Mouse (Mus musculus) midbrain, embryonic 14.5 days (tissue): ENCODE measurements at regions not wholly inside any gene's neighbourhood (a gene's known extent, or its start where the extent isn't known, plus 50 kb on each side); places are given as distances from the start of the nearest gene placed in this dataset.
A peak's percentile ranks its signal among the peaks of the same experiment; 100 is the strongest.

Experiments
- ATAC-seq: fragments of 200-750 bp; cut with Nextera tagmentation; 2 replicates; pipeline ENCODE4 v1.8.0; 2017; ENCODE audit warnings: moderate number of reproducible peaks, moderate library complexity; ENCODE audit not compliant: low FRiP score, low TSS enrichment
- DNase-seq: peaks from one replicate; pipeline ENCODE4 v3.0.0-alpha.2; 2015
- H3K27ac ChIP-seq: fragments of 300-500 bp; sonication (generic); replicated peaks from 2 replicates; pipeline ENCODE4 v1.5.1; 2014; ENCODE audit warnings: mild to moderate bottlenecking, low read depth, low read length, moderate library complexity
- H3K27me3 ChIP-seq: fragments of 300-500 bp; sonication (generic); 2 replicates; pipeline ENCODE4 v1.6.1; 2014; ENCODE audit warnings: low read length, control low read depth, mixed read lengths; ENCODE audit not compliant: control insufficient read depth, insufficient read depth
- H3K36me3 ChIP-seq: fragments of 300-500 bp; sonication (generic); 2 replicates; pipeline ENCODE4 v1.6.1; 2014; ENCODE audit warnings: low read length, control low read depth; ENCODE audit not compliant: control insufficient read depth, insufficient read depth
- H3K4me1 ChIP-seq: fragments of 300-500 bp; sonication (generic); 2 replicates; pipeline ENCODE4 v1.6.1; 2014; ENCODE audit warnings: mild to moderate bottlenecking, antibody characterized with exemption, low read length, control low read depth; ENCODE audit not compliant: control insufficient read depth, insufficient read depth
- H3K4me2 ChIP-seq: fragments of 300-500 bp; sonication (generic); 2 replicates; pipeline ENCODE4 v1.6.1; 2014; ENCODE audit warnings: mild to moderate bottlenecking, low read length, moderate library complexity
- H3K4me3 ChIP-seq: fragments of 300-500 bp; sonication (generic); replicated peaks from 2 replicates; pipeline ENCODE4 v1.5.1; 2014; ENCODE audit warnings: low read depth, low read length
- H3K9ac ChIP-seq: fragments of 300-500 bp; sonication (generic); replicated peaks from 2 replicates; pipeline ENCODE4 v1.6.1; 2014; ENCODE audit warnings: mild to moderate bottlenecking, low read length, moderate library complexity
- H3K9me3 ChIP-seq: fragments of 300-500 bp; sonication (generic); 2 replicates; pipeline ENCODE4 v1.6.1; 2016; ENCODE audit warnings: low read length, control low read depth, mixed read lengths; ENCODE audit not compliant: control insufficient read depth
- WGBS: fragments of 180-500 bp; shearing (Covaris S2); extraction: QIAGEN DNeasy Blood & Tissue Kit; methylation state at CpG from one replicate; pipeline ENCODE4 v1.1.7; 2014; 5-methylcytosine and 5-hydroxymethylcytosine counted together

GRCm38 (mm10) chr3:35178759-35179440 is 528.7 kb downstream of the Sox2 start:
- 83% methylated on average over 12 of the region's 12 CpGs for WGBS
- DNase-seq: no peak

GRCm38 (mm10) chr3:35208526-35208925 is 545.4 kb upstream of the Atp11b start:
- DNase-seq: no peak
- Histone ChIP-seq H3K36me3 (no peaks in the 10 kb centered on the region), H3K9me3 (no peaks in the 10 kb centered on the region), H3K27me3 (no peaks in the 10 kb centered on the region), H3K4me3 (no peak overlapping the region), H3K27ac (no peak overlapping the region), H3K4me1 (no peaks in the 10 kb centered on the region), H3K9ac (no peak overlapping the region), H3K4me2 (no peak overlapping the region)
- 92% methylated on average over 5 of the region's 5 CpGs for WGBS
- ATAC-seq: no peak

More at GRCm38 (mm10) chr3:35178759-35179440, 528.7 kb downstream of the Sox2 start:
- H3K27me3 ChIP-seq: no peaks in the 10 kb centered on the region
- no peak for ATAC-seq
- no peak overlapping the region for H3K4me2 ChIP-seq
- H3K4me3 ChIP-seq: no peak overlapping the region
- H3K36me3 ChIP-seq: no peaks in the 10 kb centered on the region
- no peaks in the 10 kb centered on the region for H3K9me3 ChIP-seq
- H3K9ac ChIP-seq: no peak overlapping the region
- H3K27ac ChIP-seq: no peak overlapping the region
- no peaks in the 10 kb centered on the region for H3K4me1 ChIP-seq

DNA sequence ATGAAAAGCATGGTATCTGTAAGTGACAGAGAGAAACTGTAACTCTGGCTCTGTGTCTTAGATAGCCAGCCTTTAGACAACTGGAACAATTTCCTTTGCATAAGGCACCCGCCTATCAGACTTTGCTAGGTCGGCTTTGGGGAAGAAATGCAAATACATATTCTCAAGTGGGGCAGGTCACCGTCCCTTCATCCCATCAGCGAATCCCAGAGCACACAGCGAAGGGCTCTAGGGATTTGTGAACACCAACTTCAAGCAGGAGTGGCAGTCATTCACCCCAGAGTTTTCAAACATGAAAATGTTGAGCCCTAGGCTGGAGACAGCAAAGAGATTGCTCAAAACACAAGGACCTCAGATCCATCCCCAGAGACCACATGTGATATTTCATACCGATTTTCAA is 534.5 kb upstream of the Atp11b start:
- no peak for ATAC-seq
- Histone ChIP-seq H3K27me3 (no peaks in the 10 kb centered on the region), H3K9ac (no peak overlapping the region), H3K9me3 (no peaks in the 10 kb centered on the region), H3K4me1 (peaks cover 7% of the 10 kb centered on the region; the same call in 1 of the 2 replicates), H3K4me2 (no peak overlapping the region), H3K27ac (no peak overlapping the region), H3K36me3 (no peaks in the 10 kb centered on the region), H3K4me3 (no peak overlapping the region)
- DNase-seq: no peak
- WGBS: 86% methylated on average over 6 of the region's 6 CpGs

DNA sequence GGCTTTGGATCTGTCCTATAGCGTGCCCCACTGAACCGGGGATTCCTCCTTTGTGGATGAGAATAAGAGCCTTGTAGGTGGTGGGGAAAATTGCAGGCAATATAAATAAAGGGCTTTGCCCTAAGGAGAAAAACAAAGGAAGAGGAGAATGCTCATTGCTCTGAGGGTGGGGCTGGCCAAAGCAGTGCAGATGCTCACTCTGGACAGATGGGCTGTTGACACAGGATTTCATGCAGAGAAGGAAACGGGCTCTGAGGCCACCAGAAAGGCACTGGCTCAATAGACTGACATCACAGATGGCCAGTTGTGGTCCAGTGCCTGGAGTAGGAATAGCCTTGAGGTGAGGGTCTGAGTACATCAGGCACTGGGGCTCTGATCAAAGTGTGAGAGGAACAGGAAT is 532.7 kb upstream of the Atp11b start:
- no peak for ATAC-seq
- Histone ChIP-seq H3K9ac (no peak overlapping the region), H3K4me3 (no peak overlapping the region), H3K27ac (no peak overlapping the region), H3K27me3 (no peaks in the 10 kb centered on the region), H3K4me2 (no peak overlapping the region), H3K36me3 (no peaks in the 10 kb centered on the region), H3K4me1 (peaks cover 7% of the 10 kb centered on the region; the same call in 1 of the 2 replicates), H3K9me3 (no peaks in the 10 kb centered on the region)
- 31% methylated on average over 3 of the region's 3 CpGs for WGBS
- no peak for DNase-seq

DNA sequence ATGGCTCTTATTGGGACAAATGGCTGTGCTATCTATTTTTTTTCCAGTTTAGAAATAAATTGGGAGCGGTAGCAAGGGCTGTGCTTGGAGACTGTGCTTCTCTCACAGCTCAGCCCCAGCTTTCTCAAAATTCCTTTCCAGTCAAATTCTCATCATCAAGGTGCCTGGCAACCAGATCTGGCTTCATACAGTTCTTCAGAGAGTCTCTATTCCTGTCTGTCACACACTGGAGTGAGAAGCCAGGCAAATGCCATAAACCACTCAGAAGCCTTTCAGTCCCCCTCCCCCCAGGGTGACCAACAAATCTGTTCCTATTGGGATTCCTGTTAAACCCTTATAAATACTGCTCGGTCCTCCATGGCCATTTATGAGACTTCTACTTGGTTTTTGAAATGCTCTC is 531.7 kb upstream of the Atp11b start:
- H3K9ac ChIP-seq: no peak overlapping the region
- H3K27me3 ChIP-seq: no peaks in the 10 kb centered on the region
- ATAC-seq (no peak), DNase-seq (peak; percentile 37)
- WGBS: 53% methylated on average over 2 of the region's 2 CpGs
- no peak overlapping the region for H3K4me3 ChIP-seq
- H3K4me1 ChIP-seq: peaks cover 7% of the 10 kb centered on the region; the same call in 1 of the 2 replicates
- no peaks in the 10 kb centered on the region for H3K9me3 ChIP-seq
- no peak overlapping the region for H3K4me2 ChIP-seq
- no peak overlapping the region for H3K27ac ChIP-seq
- H3K36me3 ChIP-seq: no peaks in the 10 kb centered on the region

DNA sequence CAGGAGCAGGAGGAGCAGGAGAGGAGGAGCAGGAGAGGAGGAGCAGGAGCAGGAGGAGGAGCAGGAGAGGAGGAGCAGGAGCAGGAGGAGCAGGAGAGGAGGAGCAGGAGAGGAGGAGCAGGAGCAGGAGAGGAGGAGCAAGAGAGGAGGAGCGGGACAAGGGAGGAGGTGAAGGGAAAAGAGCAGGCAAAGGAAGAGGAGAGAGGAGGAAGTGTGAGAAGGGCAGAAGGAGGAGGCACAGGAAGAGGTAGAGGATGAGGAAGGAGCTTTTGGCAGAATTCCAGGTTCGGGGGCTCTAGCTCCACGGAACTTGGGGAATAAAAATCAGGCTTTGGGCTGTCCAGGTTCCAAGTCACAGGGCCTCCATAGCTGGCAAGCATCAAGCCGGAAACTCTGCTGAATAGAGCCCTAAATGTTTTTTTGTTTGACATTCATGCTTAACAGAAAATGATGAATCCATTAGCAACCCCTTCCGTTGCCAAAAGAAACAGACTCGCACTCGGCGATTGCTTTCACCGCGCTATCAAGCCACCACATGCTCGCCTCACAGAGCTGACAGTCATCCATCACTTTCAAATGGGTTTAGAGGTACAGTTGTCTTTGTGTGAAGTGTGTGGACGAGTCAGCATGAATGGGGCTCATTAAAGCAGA is 528.7 kb upstream of the Atp11b start:
- no peaks in the 10 kb centered on the region for H3K9me3 ChIP-seq
- H3K4me2 ChIP-seq: peak overlapping the region; percentile 11; the same call in 1 of the 2 replicates
- no peaks in the 10 kb centered on the region for H3K27me3 ChIP-seq
- DNase-seq: peak; percentile 66
- peak; percentile 50; the same call in 1 of the 2 replicates for ATAC-seq
- no peak overlapping the region for H3K4me3 ChIP-seq
- H3K36me3 ChIP-seq: no peaks in the 10 kb centered on the region
- peaks cover 7% of the 10 kb centered on the region; the same call in 1 of the 2 replicates for H3K4me1 ChIP-seq
- H3K27ac ChIP-seq: no peak overlapping the region
- whole genome bisulfite sequencing: 27% methylated on average over 12 of the region's 12 CpGs
- H3K9ac ChIP-seq: no peak overlapping the region

- ATAC-seq: no peak
Observed at GRCm38 (mm10) chr3:35225774-35226365, 528.0 kb upstream of the Atp11b start.

GRCm38 (mm10) chr3:35231158-35231928 is 522.6 kb upstream of the Atp11b start:
- Histone ChIP-seq H3K9me3 (no peaks in the 10 kb centered on the region), H3K9ac (no peak overlapping the region), H3K27ac (no peak overlapping the region), H3K4me1 (no peaks in the 10 kb centered on the region), H3K36me3 (no peaks in the 10 kb centered on the region), H3K4me3 (no peak overlapping the region), H3K4me2 (no peak overlapping the region), H3K27me3 (no peaks in the 10 kb centered on the region)
- WGBS: 90% methylated on average over 10 of the region's 10 CpGs
- no peak for DNase-seq
- ATAC-seq: no peak

More at GRCm38 (mm10) chr3:35225774-35226365, 528.0 kb upstream of the Atp11b start:
- Histone ChIP-seq H3K4me1 (peaks cover 7% of the 10 kb centered on the region; the same call in 1 of the 2 replicates), H3K9me3 (no peaks in the 10 kb centered on the region), H3K27me3 (no peaks in the 10 kb centered on the region), H3K4me3 (no peak overlapping the region), H3K4me2 (peak overlapping the region; percentile 11; the same call in 1 of the 2 replicates), H3K9ac (no peak overlapping the region), H3K36me3 (no peaks in the 10 kb centered on the region), H3K27ac (no peak overlapping the region)
- no peak for DNase-seq
- WGBS: 64% methylated on average over 3 of the region's 3 CpGs
